Mouse (Mus musculus) heart, adult 2 months (tissue): Measurements from ENCODE around the gene Bdp1. TPM values are rescaled to one million over a fixed set of nuclear protein-coding genes. Genes with fewer than 3 reads are reported as not detected.
"Not testable (repeated sequence)": the region's sequence is repeated elsewhere in the genome, so short reads cannot be mapped to it uniquely, and the experiment has no call there.

ENCODE experiments used
- DNase-seq, 2 experiments: peaks; one replicate each; pipeline ENCODE4 v3.0.0; 2021
- H3K27ac ChIP-seq: fragments of 200-600 bp; 2 replicates; pipeline ENCODE4 v1.8.1; 2022
- H3K27me3 ChIP-seq: fragments of 200-500 bp; 2 replicates; pipeline ENCODE4 v1.6.1; 2012; ENCODE audit warnings: mild to moderate bottlenecking, low read length, inconsistent platforms, mixed read lengths; ENCODE audit not compliant: control insufficient read depth, insufficient read depth
- H3K36me3 ChIP-seq: fragments of 200-500 bp; 2 replicates; pipeline ENCODE4 v1.6.1; 2012; ENCODE audit warnings: low read length, inconsistent platforms; ENCODE audit not compliant: control insufficient read depth, insufficient read depth
- H3K4me1 ChIP-seq: fragments of 200-500 bp; 2 replicates; pipeline ENCODE4 v1.6.1; 2011; ENCODE audit warnings: low read length; ENCODE audit not compliant: control insufficient read depth, insufficient read depth
- H3K4me3 ChIP-seq: fragments of 200-600 bp; 2 replicates; pipeline ENCODE4 v1.8.1; 2022
- H3K79me2 ChIP-seq: fragments of 200-500 bp; replicated peaks from 2 replicates; pipeline ENCODE4 v1.6.1; 2012; ENCODE audit warnings: mild to moderate bottlenecking, inconsistent platforms, low read length, moderate library complexity, mixed read lengths; ENCODE audit not compliant: control insufficient read depth, insufficient read depth
- H3K9ac ChIP-seq: fragments of 200-500 bp; 2 replicates; pipeline ENCODE4 v1.6.1; 2012; ENCODE audit warnings: low read depth, mild to moderate bottlenecking, control low read depth, inconsistent platforms, low read length, mixed read lengths
- CTCF ChIP-seq: fragments of 200-600 bp; IDR thresholded peaks from 2 replicates; pipeline ENCODE4 v1.8.1; 2022; ENCODE audit warnings: antibody characterized with exemption, mild to moderate bottlenecking, moderate library complexity
- EP300 ChIP-seq: fragments of 200-500 bp; IDR thresholded peaks from 2 replicates; pipeline ENCODE4 v1.6.1; 2011; ENCODE audit warnings: low read depth, low read length, control low read depth; ENCODE audit not compliant: insufficient read depth
- POLR2A ChIP-seq: fragments of 200-500 bp; IDR thresholded peaks from 2 replicates; pipeline ENCODE4 v1.6.1; 2011; ENCODE audit warnings: mild to moderate bottlenecking, low read depth, low read length, control low read depth; ENCODE audit not compliant: insufficient read depth
- WGBS: fragments of 180-500 bp; shearing (Covaris S2); methylation state at CpG from one replicate; pipeline ENCODE4 v1.1.7; 2018; 5-methylcytosine and 5-hydroxymethylcytosine counted together
- intact Hi-C: fragments of 180-260 bp; cut with DNase I; formaldehyde crosslinking; loops from one replicate; pipeline ENCODE4 v1.15.1; 2025
- polyA plus RNA-seq: library from polyadenylated mRNA; depleted of rRNA; stranded (reverse); fragments of >200 nt; gene quantifications from 2 replicates; pipeline ENCODE4 v1.2.3, GENCODE M21; 2012
- total RNA-seq, 2 experiments: library from RNA; stranded (reverse); gene quantifications; 2 replicates each; pipeline ENCODE4 v1.2.3; 2021

Bdp1 gene
- total and polyA plus RNA-seq, 3 experiments, result 1.4 to 27.1 (median 25.6) TPM

- no peaks in the 10 kb centered on the region for H3K79me2 ChIP-seq
- no peaks in the 10 kb centered on the region for H3K4me1 ChIP-seq
- no peaks in the 10 kb centered on the region for H3K27me3 ChIP-seq
- H3K4me3 ChIP-seq, result no peak overlapping the region
- WGBS, result 88% methylated on average over 8 of the region's 8 CpGs
- no peak for DNase-seq
- H3K9ac ChIP-seq, result no peak overlapping the region
- peaks cover 6% of the 10 kb centered on the region for H3K36me3 ChIP-seq
- TF ChIP-seq CTCF (no peak), POLR2A (no peak), EP300 (no peak)
- intact Hi-C loops, result no loop called here
- H3K27ac ChIP-seq, result no peak overlapping the region
Measured at GRCm38 (mm10) chr13:100071473-100071872, 32.4 kb downstream of the Bdp1 start.

- H3K4me1 ChIP-seq, result no peaks in the 10 kb centered on the region
- H3K36me3 ChIP-seq, result peaks cover 9% of the 10 kb centered on the region
- no peak for TF ChIP-seq EP300
- TF ChIP-seq POLR2A, result no peak
- no peak for TF ChIP-seq CTCF
- no peak overlapping the region for H3K9ac ChIP-seq
- no peak overlapping the region for H3K27ac ChIP-seq
- intact Hi-C loops, result no loop called here
- H3K79me2 ChIP-seq, result no peaks in the 10 kb centered on the region
- no peak for DNase-seq
- WGBS, result 58% methylated on average over 6 of the region's 6 CpGs
- H3K27me3 ChIP-seq, result no peaks in the 10 kb centered on the region
- no peak overlapping the region for H3K4me3 ChIP-seq
Measured at GRCm38 (mm10) chr13:100067821-100068220, 36.0 kb downstream of the Bdp1 start.

- Histone ChIP-seq H3K79me2 (no peaks in the 10 kb centered on the region), H3K27me3 (no peaks in the 10 kb centered on the region), H3K27ac (no peak overlapping the region), H3K4me3 (no peak overlapping the region), H3K4me1 (no peaks in the 10 kb centered on the region), H3K9ac (no peak overlapping the region), H3K36me3 (peaks cover 3% of the 10 kb centered on the region; the same call in 1 of the 2 replicates)
- WGBS, result 78% methylated on average over 3 of the region's 3 CpGs
- no peak for DNase-seq
- intact Hi-C loops, result no loop called here
- no peak for TF ChIP-seq CTCF
- no peak for TF ChIP-seq POLR2A
- TF ChIP-seq EP300, result no peak
Measured at GRCm38 (mm10) chr13:100063936-100064335, 39.9 kb downstream of the Bdp1 start.

GRCm38 (mm10) chr13:100057738-100058137, 46.1 kb downstream of the Bdp1 start:
- H3K4me3 ChIP-seq, DNase-seq, H3K27ac ChIP-seq, H3K4me1 ChIP-seq, H3K79me2 ChIP-seq, H3K27me3 ChIP-seq, H3K9ac ChIP-seq, H3K36me3 ChIP-seq: not testable (repeated sequence)
- WGBS, result 95% methylated on average over 8 of the region's 8 CpGs
- intact Hi-C loops, result loop anchor here (2.0 kb wide), 1 partner anchor 27 kb away; no protein-coding TSS in a partner anchor

- DNase-seq, result no peak
- H3K79me2 ChIP-seq, result no peaks in the 10 kb centered on the region
- no peaks in the 10 kb centered on the region for H3K27me3 ChIP-seq
- peaks cover 3% of the 10 kb centered on the region for H3K36me3 ChIP-seq
- intact Hi-C loops, result no loop called here
- H3K4me1 ChIP-seq, result no peaks in the 10 kb centered on the region
- TF ChIP-seq EP300 (no peak), POLR2A (no peak), CTCF (no peak)
- H3K27ac ChIP-seq, result no peak overlapping the region
- WGBS, result 94% methylated on average over 6 of the region's 6 CpGs
- no peak overlapping the region for H3K4me3 ChIP-seq
- H3K9ac ChIP-seq, result no peak overlapping the region
Measured at GRCm38 (mm10) chr13:100026013-100026412, 77.9 kb downstream of the Bdp1 start.

GRCm38 (mm10) chr13:100016891-100017290, 87.0 kb downstream of the Bdp1 start:
- Histone ChIP-seq H3K4me1 (peaks cover 2% of the 10 kb centered on the region; the same call in 1 of the 2 replicates), H3K36me3 (no peaks in the 10 kb centered on the region), H3K27ac (no peak overlapping the region), H3K79me2 (no peaks in the 10 kb centered on the region; the same call in 1 of the 2 replicates), H3K4me3 (no peak overlapping the region), H3K9ac (no peak overlapping the region), H3K27me3 (no peaks in the 10 kb centered on the region)
- intact Hi-C loops, result no loop called here
- TF ChIP-seq POLR2A, result no peak
- TF ChIP-seq CTCF, result no peak
- no peak for TF ChIP-seq EP300
- WGBS, result 84% methylated on average over 9 of the region's 9 CpGs
- no peak for DNase-seq
